Mouse (Mus musculus): ENCODE data around the gene Vmn1r225.
"Not testable (repeated sequence)": the region's sequence is repeated elsewhere in the genome, so short reads cannot be mapped to it uniquely, and the experiment has no call there.

The Vmn1r225 gene

GRCm38 (mm10) chr17:20497858-20498257 lies at the start of gene Vmn1r225:
Gene Vmn1r225, plus strand, starts transcription at chr17:20498158.
- DNase-seq, result no peak

- DNase-seq, result no peak
Observed at GRCm38 (mm10) chr17:20473311-20473710, 24.6 kb upstream of the Vmn1r225 start.

GRCm38 (mm10) chr17:20481231-20481630 lies 16.7 kb upstream of the Vmn1r225 start, which contains the start of gene Vmn2r108:
Gene Vmn2r108, minus strand, starts transcription at chr17:20481331.
- DNase-seq, result no peak

DNA sequence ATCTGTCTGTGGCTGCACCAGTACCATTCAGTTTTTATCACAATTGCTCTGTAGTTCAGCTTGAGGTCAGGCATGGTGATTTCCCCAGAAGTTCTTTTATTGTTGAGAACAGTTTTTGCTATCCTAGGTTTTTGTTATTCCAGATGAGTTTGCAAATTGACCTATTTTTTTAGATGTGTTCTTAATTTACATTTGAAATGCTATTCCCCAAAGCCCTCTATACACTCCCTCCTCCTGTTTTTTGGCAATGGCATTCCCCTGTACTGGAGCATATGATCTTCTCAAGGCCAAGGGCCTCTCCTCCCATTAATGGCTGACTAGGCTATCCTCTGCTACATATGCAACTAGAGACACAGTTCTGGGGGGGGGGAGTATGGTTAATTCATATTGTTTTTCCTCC lies 10.3 kb downstream of the Vmn1r225 start:
- not testable (repeated sequence) for DNase-seq
